Mouse (Mus musculus): ENCODE measurements around the gene Prune1.

Prune1 gene

GRCm38 (mm10) chr3:95281216-95282126 is at the start of gene Prune1, which contains the start of gene Mindy1:
Gene Prune1, minus strand, starts transcription at chr3:95282076.
Gene Mindy1, plus strand, starts transcription at chr3:95281345.
- peak; percentile 98 for DNase-seq (ENCODE audit: low spot score in 2 of 2)

- DNase-seq (ENCODE audit: low spot score in 2 of 2): no peak
Measured at GRCm38 (mm10) chr3:95331528-95331927, 49.7 kb upstream of the Prune1 start.

- DNase-seq (ENCODE audit: low spot score in 2 of 2): no peak
Measured at GRCm38 (mm10) chr3:95328803-95329404, 47.0 kb upstream of the Prune1 start.

GRCm38 (mm10) chr3:95324454-95325144 is 42.7 kb upstream of the Prune1 start:
- no peak for DNase-seq (ENCODE audit: low spot score in 2 of 2)

- no peak for DNase-seq (ENCODE audit: low spot score in 2 of 2)
Measured at GRCm38 (mm10) chr3:95323429-95323828, 41.6 kb upstream of the Prune1 start.

GRCm38 (mm10) chr3:95319701-95320625 is 38.1 kb upstream of the Prune1 start:
- DNase-seq (ENCODE audit: low spot score in 2 of 2): no peak

- DNase-seq (ENCODE audit: low spot score in 2 of 2): no peak
Measured at GRCm38 (mm10) chr3:95319110-95319509, 37.2 kb upstream of the Prune1 start.

- DNase-seq (ENCODE audit: low spot score in 2 of 2): no peak
Measured at GRCm38 (mm10) chr3:95318548-95318947, 36.7 kb upstream of the Prune1 start.

GRCm38 (mm10) chr3:95317414-95318080 is 35.7 kb upstream of the Prune1 start:
- DNase-seq (ENCODE audit: low spot score in 2 of 2): peak in 1 of 2 experiments; percentile 61

- DNase-seq (ENCODE audit: low spot score in 2 of 2): no peak
Measured at GRCm38 (mm10) chr3:95315844-95316550, 34.1 kb upstream of the Prune1 start.

- peak; percentile 51 to 76 for DNase-seq (ENCODE audit: low spot score in 2 of 2)
Measured at GRCm38 (mm10) chr3:95315094-95315843, 33.4 kb upstream of the Prune1 start.

GRCm38 (mm10) chr3:95314486-95315093 is 32.7 kb upstream of the Prune1 start, which contains the start of gene Cers2:
Gene Cers2, plus strand, starts transcription at chr3:95314791.
- no peak for DNase-seq (ENCODE audit: low spot score in 2 of 2)

GRCm38 (mm10) chr3:95314075-95314474 is 32.2 kb upstream of the Prune1 start:
- DNase-seq (ENCODE audit: low spot score in 2 of 2): no peak

- no peak for DNase-seq (ENCODE audit: low spot score in 2 of 2)
Measured at GRCm38 (mm10) chr3:95313476-95313875, 31.6 kb upstream of the Prune1 start.

GRCm38 (mm10) chr3:95312623-95313022 is 30.7 kb upstream of the Prune1 start:
- no peak for DNase-seq (ENCODE audit: low spot score in 2 of 2)

GRCm38 (mm10) chr3:95310968-95311882 is 29.3 kb upstream of the Prune1 start:
- DNase-seq (ENCODE audit: low spot score in 2 of 2): peak in 1 of 2 experiments; percentile 47

GRCm38 (mm10) chr3:95310496-95310895 is 28.6 kb upstream of the Prune1 start:
- DNase-seq (ENCODE audit: low spot score in 2 of 2): no peak

GRCm38 (mm10) chr3:95307100-95307499 is 25.2 kb upstream of the Prune1 start, which contains the start of gene Anxa9:
Gene Anxa9, minus strand, starts transcription at chr3:95307176.
- no peak for DNase-seq (ENCODE audit: low spot score in 2 of 2)
